Mouse (Mus musculus): ENCODE results near the gene Ppp3r1. TPM values are rescaled to one million over a fixed set of nuclear protein-coding genes. Genes with fewer than 3 reads are reported as not detected.
A peak's percentile ranks its signal among the peaks of the same experiment; 100 is the strongest.

Ppp3r1 gene
- total RNA-seq (2014; rRNA removed; ENCODE audit: low replicate concordance) (30.7 and 37.2 TPM in 2 replicates), polyA plus RNA-seq (2015; fragmentation: Nextera tagmentation; extraction: Ambion mirVana) (73.4 and 78.5 TPM in 2 replicates)

- Histone ChIP-seq H3K4me3 (ENCODE audit: low read depth, low read length) (peak within 1 kb of the TSS; percentile 96), H3K36me3 (replicated peaks; ENCODE audit: control insufficient read depth, insufficient read depth, low read length) (no peaks in the 10 kb centered on the region), H3K27ac (ENCODE audit: low read depth) (peak within 1 kb of the TSS; percentile 96), H3K9ac (replicated peaks; ENCODE audit: low read depth, low read length) (peak within 1 kb of the TSS; percentile 98), H3K27me3 (ENCODE audit: control insufficient read depth, insufficient read depth, low read length) (no peaks in the 10 kb centered on the region), H3K4me2 (ENCODE audit: low read depth, low read length) (peak within 1 kb of the TSS; percentile 83), H3K4me1 (ENCODE audit: control insufficient read depth, insufficient read depth) (peaks cover 17% of the 10 kb centered on the region; the same call in 1 of the 2 replicates), H3K9me3 (replicated peaks; ENCODE audit: control insufficient read depth, low read length) (no peaks in the 10 kb centered on the region)
- peak; percentile 67; the same call in 1 of the 2 replicates for TF ChIP-seq EP300 (IDR thresholded peaks at IDR 0.05; ENCODE audit: low read depth)
- no peak for TF ChIP-seq CTCF (IDR thresholded peaks at IDR 0.05; ENCODE audit: low read depth)
- WGBS, result under 1% methylated on average over 71 of the region's 89 CpGs
- DNase-seq (ENCODE audit: low spot score), result peak; percentile 97
- ATAC-seq (ENCODE audit: insufficient read depth, low read depth), result peak; percentile 99
Observed at GRCm38 (mm10) chr11:17158858-17159737, at the start of gene Ppp3r1. Ppp3r1 (plus strand) TSS chr11:17159263.

- Histone ChIP-seq H3K4me1 (ENCODE audit: control insufficient read depth, insufficient read depth) (no peaks in the 10 kb centered on the region), H3K4me2 (ENCODE audit: low read depth, low read length) (no peak overlapping the region), H3K4me3 (ENCODE audit: low read depth, low read length) (no peak overlapping the region), H3K27me3 (ENCODE audit: control insufficient read depth, insufficient read depth, low read length) (no peaks in the 10 kb centered on the region), H3K9me3 (replicated peaks; ENCODE audit: control insufficient read depth, low read length) (no peaks in the 10 kb centered on the region), H3K9ac (replicated peaks; ENCODE audit: low read depth, low read length) (no peak overlapping the region), H3K27ac (ENCODE audit: low read depth) (no peak overlapping the region), H3K36me3 (replicated peaks; ENCODE audit: control insufficient read depth, insufficient read depth, low read length) (no peaks in the 10 kb centered on the region)
- 57% methylated on average over 1 of the region's 1 CpGs for WGBS
- ATAC-seq (ENCODE audit: insufficient read depth, low read depth), result no peak
- no peak for TF ChIP-seq EP300 (IDR thresholded peaks at IDR 0.05; ENCODE audit: low read depth)
- no peak for TF ChIP-seq CTCF (IDR thresholded peaks at IDR 0.05; ENCODE audit: low read depth)
- no peak for DNase-seq (ENCODE audit: low spot score)
Observed at GRCm38 (mm10) chr11:17112419-17113090, 46.5 kb upstream of the Ppp3r1 start.

- 51% methylated on average over 2 of the region's 2 CpGs for WGBS
- no peaks in the 10 kb centered on the region for H3K9me3 ChIP-seq (replicated peaks; ENCODE audit: control insufficient read depth, low read length)
- no peak overlapping the region for H3K4me3 ChIP-seq (ENCODE audit: low read depth, low read length)
- H3K4me2 ChIP-seq (ENCODE audit: low read depth, low read length), result no peak overlapping the region
- TF ChIP-seq EP300 (IDR thresholded peaks at IDR 0.05; ENCODE audit: low read depth) (no peak), CTCF (IDR thresholded peaks at IDR 0.05; ENCODE audit: low read depth) (no peak)
- H3K36me3 ChIP-seq (replicated peaks; ENCODE audit: control insufficient read depth, insufficient read depth, low read length), result no peaks in the 10 kb centered on the region
- H3K27ac ChIP-seq (ENCODE audit: low read depth), result no peak overlapping the region
- no peak overlapping the region for H3K9ac ChIP-seq (replicated peaks; ENCODE audit: low read depth, low read length)
- DNase-seq (ENCODE audit: low spot score) (no peak), ATAC-seq (ENCODE audit: insufficient read depth, low read depth) (no peak)
- no peaks in the 10 kb centered on the region for H3K27me3 ChIP-seq (ENCODE audit: control insufficient read depth, insufficient read depth, low read length)
- H3K4me1 ChIP-seq (ENCODE audit: control insufficient read depth, insufficient read depth), result no peaks in the 10 kb centered on the region
Observed at GRCm38 (mm10) chr11:17126418-17126817, 32.6 kb upstream of the Ppp3r1 start.

- no peak overlapping the region for H3K27ac ChIP-seq (ENCODE audit: low read depth)
- no peak for ATAC-seq (ENCODE audit: insufficient read depth, low read depth)
- H3K4me1 ChIP-seq (ENCODE audit: control insufficient read depth, insufficient read depth), result no peaks in the 10 kb centered on the region
- no peaks in the 10 kb centered on the region for H3K36me3 ChIP-seq (replicated peaks; ENCODE audit: control insufficient read depth, insufficient read depth, low read length)
- no peaks in the 10 kb centered on the region for H3K27me3 ChIP-seq (ENCODE audit: control insufficient read depth, insufficient read depth, low read length)
- H3K4me2 ChIP-seq (ENCODE audit: low read depth, low read length), result no peak overlapping the region
- H3K9me3 ChIP-seq (replicated peaks; ENCODE audit: control insufficient read depth, low read length), result no peaks in the 10 kb centered on the region
- 29% methylated on average over 6 of the region's 6 CpGs for WGBS
- H3K9ac ChIP-seq (replicated peaks; ENCODE audit: low read depth, low read length), result no peak overlapping the region
- DNase-seq (ENCODE audit: low spot score), result no peak
- H3K4me3 ChIP-seq (ENCODE audit: low read depth, low read length), result no peak overlapping the region
- no peak for TF ChIP-seq CTCF (IDR thresholded peaks at IDR 0.05; ENCODE audit: low read depth)
- no peak for TF ChIP-seq EP300 (IDR thresholded peaks at IDR 0.05; ENCODE audit: low read depth)
Observed at GRCm38 (mm10) chr11:17135638-17136037, 23.4 kb upstream of the Ppp3r1 start.

- H3K4me2 ChIP-seq (ENCODE audit: low read depth, low read length), result no peak overlapping the region
- DNase-seq (ENCODE audit: low spot score) (no peak), ATAC-seq (ENCODE audit: insufficient read depth, low read depth) (no peak)
- H3K4me1 ChIP-seq (ENCODE audit: control insufficient read depth, insufficient read depth), result no peaks in the 10 kb centered on the region
- H3K27ac ChIP-seq (ENCODE audit: low read depth), result no peak overlapping the region
- H3K9ac ChIP-seq (replicated peaks; ENCODE audit: low read depth, low read length), result no peak overlapping the region
- H3K4me3 ChIP-seq (ENCODE audit: low read depth, low read length), result no peak overlapping the region
- H3K9me3 ChIP-seq (replicated peaks; ENCODE audit: control insufficient read depth, low read length), result no peaks in the 10 kb centered on the region
- WGBS, result 60% methylated on average over 6 of the region's 6 CpGs
- TF ChIP-seq EP300 (IDR thresholded peaks at IDR 0.05; ENCODE audit: low read depth) (no peak), CTCF (IDR thresholded peaks at IDR 0.05; ENCODE audit: low read depth) (no peak)
- H3K36me3 ChIP-seq (replicated peaks; ENCODE audit: control insufficient read depth, insufficient read depth, low read length), result no peaks in the 10 kb centered on the region
- no peaks in the 10 kb centered on the region for H3K27me3 ChIP-seq (ENCODE audit: control insufficient read depth, insufficient read depth, low read length)
Observed at GRCm38 (mm10) chr11:17138306-17139033, 20.6 kb upstream of the Ppp3r1 start.
